Mouse (Mus musculus) midbrain, postnatal 0 days (tissue): ENCODE data around the gene Tagln2. TPM values are rescaled to one million over a fixed set of nuclear protein-coding genes. Genes with fewer than 3 reads are reported as not detected.
A peak's percentile ranks its signal among the peaks of the same experiment; 100 is the strongest.

ENCODE experiments used
- ATAC-seq: fragments of 200-750 bp; cut with Nextera tagmentation; 2 replicates; pipeline ENCODE4 v1.8.0; 2017; ENCODE audit warnings: moderate number of reproducible peaks, mild to moderate bottlenecking, moderate TSS enrichment, moderate library complexity; ENCODE audit not compliant: low FRiP score
- DNase-seq: peaks from one replicate; pipeline ENCODE4 v3.0.0-alpha.2; 2015; ENCODE audit warnings: low spot score
- H3K27ac ChIP-seq: fragments of 300-500 bp; sonication (generic); 2 replicates; pipeline ENCODE4 v1.5.1; 2014; ENCODE audit warnings: low read depth, mild to moderate bottlenecking, low read length, mixed read lengths
- H3K27me3 ChIP-seq: fragments of 300-500 bp; sonication (generic); 2 replicates; pipeline ENCODE4 v1.6.1; 2014; ENCODE audit warnings: low read length, control low read depth, mixed read lengths; ENCODE audit not compliant: insufficient read depth
- H3K36me3 ChIP-seq: fragments of 300-500 bp; sonication (generic); 2 replicates; pipeline ENCODE4 v1.6.1; 2014; ENCODE audit warnings: low read length, control low read depth, mixed read lengths; ENCODE audit not compliant: insufficient read depth
- H3K4me1 ChIP-seq: fragments of 300-500 bp; sonication (generic); 2 replicates; pipeline ENCODE4 v1.6.1; 2014; ENCODE audit warnings: mild to moderate bottlenecking, control low read depth, antibody characterized with exemption, low read length, mixed read lengths; ENCODE audit not compliant: insufficient read depth
- H3K4me2 ChIP-seq: fragments of 300-500 bp; sonication (generic); 2 replicates; pipeline ENCODE4 v1.6.1; 2014; ENCODE audit warnings: low read depth, mild to moderate bottlenecking, low read length, mixed read lengths; ENCODE audit not compliant: poor library complexity, severe bottlenecking
- H3K4me3 ChIP-seq: fragments of 300-500 bp; sonication (generic); 2 replicates; pipeline ENCODE4 v1.5.1; 2014; ENCODE audit warnings: low read depth, mild to moderate bottlenecking, low read length, moderate library complexity
- H3K9ac ChIP-seq: fragments of 300-500 bp; sonication (generic); replicated peaks from 2 replicates; pipeline ENCODE4 v1.6.1; 2014; ENCODE audit warnings: mild to moderate bottlenecking, low read length, moderate library complexity, mixed read lengths; ENCODE audit not compliant: poor library complexity, severe bottlenecking
- H3K9me3 ChIP-seq: fragments of 300-500 bp; sonication (generic); 2 replicates; pipeline ENCODE4 v1.6.1; 2016; ENCODE audit warnings: low read length, control low read depth
- CTCF ChIP-seq: IDR thresholded peaks from 2 replicates; pipeline ENCODE4 v1.5.1; 2016; ENCODE audit warnings: antibody characterized with exemption, mild to moderate bottlenecking
- WGBS: fragments of 180-500 bp; shearing (Covaris S2); extraction: QIAGEN DNeasy Blood & Tissue Kit; methylation state at CpG from one replicate; pipeline ENCODE4 v1.1.7; 2014; 5-methylcytosine and 5-hydroxymethylcytosine counted together
- polyA plus RNA-seq: library from polyadenylated mRNA; unstranded; fragments of >200 nt; fragmentation: Nextera tagmentation; extraction: Ambion mirVana; gene quantifications from 2 replicates; pipeline ENCODE4 v1.2.1, GENCODE M21; 2015
- total RNA-seq: library from RNA; depleted of rRNA; stranded (reverse); fragments of >200 nt; gene quantifications from 2 replicates; pipeline ENCODE4 v1.2.3, GENCODE M21; 2014

Tagln2 gene
- total and polyA plus RNA-seq, 2 experiments from 2014 or later: 36.7 to 41.6 TPM

GRCm38 (mm10) chr1:172484236-172484635, 15.6 kb upstream of the Tagln2 start:
- H3K9me3 ChIP-seq: no peaks in the 10 kb centered on the region
- no peak overlapping the region for H3K27ac ChIP-seq
- peak overlapping the region; percentile 78 for H3K4me2 ChIP-seq
- H3K4me1 ChIP-seq: peaks cover 39% of the 10 kb centered on the region
- peak overlapping the region; percentile 61 for H3K4me3 ChIP-seq
- DNase-seq (no peak), ATAC-seq (no peak)
- H3K9ac ChIP-seq: peak overlapping the region; percentile 55; the same call in 1 of the 2 replicates
- 20% methylated on average over 11 of the region's 11 CpGs for WGBS
- no peak for TF ChIP-seq CTCF
- H3K36me3 ChIP-seq: no peaks in the 10 kb centered on the region
- no peaks in the 10 kb centered on the region for H3K27me3 ChIP-seq

GRCm38 (mm10) chr1:172484671-172485070, 15.2 kb upstream of the Tagln2 start:
- Histone ChIP-seq H3K4me3 (peak overlapping the region; percentile 61), H3K27me3 (no peaks in the 10 kb centered on the region), H3K9ac (peak overlapping the region; percentile 55; the same call in 1 of the 2 replicates), H3K27ac (no peak overlapping the region), H3K4me2 (peak overlapping the region; percentile 78), H3K36me3 (no peaks in the 10 kb centered on the region), H3K9me3 (no peaks in the 10 kb centered on the region), H3K4me1 (peaks cover 39% of the 10 kb centered on the region)
- ATAC-seq (no peak), DNase-seq (no peak)
- 31% methylated on average over 13 of the region's 13 CpGs for WGBS
- no peak for TF ChIP-seq CTCF

- Histone ChIP-seq H3K9me3 (no peaks in the 10 kb centered on the region), H3K36me3 (no peaks in the 10 kb centered on the region), H3K9ac (peak overlapping the region; percentile 46; the same call in 1 of the 2 replicates), H3K27me3 (no peaks in the 10 kb centered on the region), H3K4me3 (peak overlapping the region; percentile 61; the same call in 1 of the 2 replicates), H3K4me2 (peak overlapping the region; percentile 78), H3K4me1 (peaks cover 39% of the 10 kb centered on the region), H3K27ac (no peak overlapping the region)
- DNase-seq: no peak
- TF ChIP-seq CTCF: no peak
- WGBS: 17% methylated on average over 6 of the region's 6 CpGs
- ATAC-seq: no peak
These were observed 14.0 kb upstream of the Tagln2 start for GRCm38 (mm10) chr1:172485821-172486220.

- H3K27me3 ChIP-seq: no peaks in the 10 kb centered on the region
- WGBS: 7% methylated on average over 4 of the region's 4 CpGs
- no peak for TF ChIP-seq CTCF
- H3K9ac ChIP-seq: peak overlapping the region; percentile 46
- H3K4me2 ChIP-seq: peak overlapping the region; percentile 78
- DNase-seq: no peak
- no peak overlapping the region for H3K27ac ChIP-seq
- no peaks in the 10 kb centered on the region for H3K36me3 ChIP-seq
- H3K4me3 ChIP-seq: peak overlapping the region; percentile 61
- peaks cover 39% of the 10 kb centered on the region for H3K4me1 ChIP-seq
- ATAC-seq: no peak
- H3K9me3 ChIP-seq: no peaks in the 10 kb centered on the region
These were observed 13.6 kb upstream of the Tagln2 start for GRCm38 (mm10) chr1:172486236-172486635.

- H3K4me2 ChIP-seq: peak overlapping the region; percentile 78
- DNase-seq: no peak
- peaks cover 39% of the 10 kb centered on the region for H3K4me1 ChIP-seq
- no peaks in the 10 kb centered on the region for H3K27me3 ChIP-seq
- ATAC-seq: no peak
- peak overlapping the region; percentile 46 for H3K9ac ChIP-seq
- TF ChIP-seq CTCF: no peak
- 31% methylated on average over 5 of the region's 5 CpGs for WGBS
- H3K36me3 ChIP-seq: 0 out of 2 replicates have a peak, but pooled peaks cover 4% of the 10 kb centered on the region
- H3K4me3 ChIP-seq: peak overlapping the region; percentile 61
- no peak overlapping the region for H3K27ac ChIP-seq
- no peaks in the 10 kb centered on the region for H3K9me3 ChIP-seq
These were observed 13.2 kb upstream of the Tagln2 start for GRCm38 (mm10) chr1:172486651-172487050.

- Histone ChIP-seq H3K4me2 (no peak overlapping the region), H3K4me3 (no peak overlapping the region), H3K9ac (no peak overlapping the region), H3K27me3 (no peaks in the 10 kb centered on the region), H3K4me1 (peaks cover 39% of the 10 kb centered on the region), H3K36me3 (0 out of 2 replicates have a peak, but pooled peaks cover 9% of the 10 kb centered on the region), H3K27ac (no peak overlapping the region), H3K9me3 (no peaks in the 10 kb centered on the region)
- no peak for TF ChIP-seq CTCF
- ATAC-seq (no peak), DNase-seq (no peak)
- 82% methylated on average over 4 of the region's 4 CpGs for WGBS
These were observed 12.0 kb upstream of the Tagln2 start for GRCm38 (mm10) chr1:172487859-172488258.
